Mouse (Mus musculus) brain, embryonic 18.5 days (tissue): ENCODE results near the gene Ptprz1.

ENCODE experiments used
- DNase-seq: peaks from one replicate; pipeline ENCODE4 v3.0.0-alpha.2; 2012; ENCODE audit warnings: low read depth, low spot score

Gene Ptprz1

DNA sequence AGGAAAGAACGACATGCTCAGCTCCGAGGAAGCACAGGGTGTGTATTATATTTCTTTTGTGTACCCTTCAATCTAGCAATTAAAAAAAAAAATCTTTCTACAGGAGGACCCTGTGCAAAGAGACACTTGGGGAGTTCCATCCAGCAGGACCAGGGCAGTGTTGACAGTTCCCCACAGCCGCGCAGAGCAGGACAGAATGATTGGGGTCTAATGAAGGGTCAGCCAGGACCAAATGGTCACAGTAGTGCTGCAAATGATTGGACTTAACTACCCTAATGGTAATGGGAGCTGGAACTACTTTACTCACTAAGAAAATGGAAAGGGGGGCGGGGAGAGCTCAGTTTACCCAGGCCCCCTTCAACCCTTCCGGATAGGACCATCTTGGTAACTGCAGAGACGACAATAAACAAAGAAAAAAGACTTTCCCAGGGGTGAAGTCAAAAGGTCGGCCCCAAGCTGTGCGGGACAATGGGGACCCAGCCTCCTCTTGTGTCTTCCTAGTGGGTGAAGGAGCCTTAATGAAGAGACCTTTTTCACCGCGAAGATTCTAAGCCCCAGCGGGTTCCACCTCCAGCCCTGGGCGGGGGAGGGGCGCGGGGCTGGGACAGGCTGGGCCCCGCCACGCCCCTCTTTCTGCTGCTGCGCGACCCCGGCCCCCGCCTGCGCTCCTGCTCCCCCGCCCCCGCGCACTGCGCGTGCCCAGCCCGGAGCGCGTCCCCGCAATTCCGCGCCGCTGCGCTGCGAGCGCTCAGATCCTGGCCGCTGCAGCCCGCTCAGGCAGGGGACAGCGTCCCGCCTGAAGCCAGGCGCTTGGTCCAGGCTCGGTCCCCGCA is at the start of gene Ptprz1:
Gene Ptprz1 (plus strand): TSS at position 722 of the 833 bp plus-strand sequence.
- peak; percentile 60 for DNase-seq

DNA sequence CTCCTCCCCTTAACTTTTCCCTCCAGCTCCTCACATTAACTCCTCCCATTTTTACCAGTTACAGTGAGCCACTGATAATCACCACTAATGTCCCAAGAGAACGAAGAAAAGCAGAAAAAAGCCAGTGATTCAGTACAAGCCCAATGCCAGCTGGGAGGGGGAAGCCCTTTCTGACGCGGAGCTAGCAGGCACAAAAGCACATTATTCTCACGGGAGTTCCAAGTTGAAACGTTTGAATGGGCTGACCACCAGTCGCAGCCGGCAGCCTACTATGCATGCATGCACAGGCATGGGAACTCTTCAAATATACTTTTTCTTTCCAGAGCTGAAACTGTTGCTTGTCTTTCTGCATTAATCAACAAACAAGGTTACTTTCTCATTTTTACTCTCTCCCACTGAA is 41.7 kb upstream of the Ptprz1 start:
- DNase-seq = peak; percentile 58

DNA sequence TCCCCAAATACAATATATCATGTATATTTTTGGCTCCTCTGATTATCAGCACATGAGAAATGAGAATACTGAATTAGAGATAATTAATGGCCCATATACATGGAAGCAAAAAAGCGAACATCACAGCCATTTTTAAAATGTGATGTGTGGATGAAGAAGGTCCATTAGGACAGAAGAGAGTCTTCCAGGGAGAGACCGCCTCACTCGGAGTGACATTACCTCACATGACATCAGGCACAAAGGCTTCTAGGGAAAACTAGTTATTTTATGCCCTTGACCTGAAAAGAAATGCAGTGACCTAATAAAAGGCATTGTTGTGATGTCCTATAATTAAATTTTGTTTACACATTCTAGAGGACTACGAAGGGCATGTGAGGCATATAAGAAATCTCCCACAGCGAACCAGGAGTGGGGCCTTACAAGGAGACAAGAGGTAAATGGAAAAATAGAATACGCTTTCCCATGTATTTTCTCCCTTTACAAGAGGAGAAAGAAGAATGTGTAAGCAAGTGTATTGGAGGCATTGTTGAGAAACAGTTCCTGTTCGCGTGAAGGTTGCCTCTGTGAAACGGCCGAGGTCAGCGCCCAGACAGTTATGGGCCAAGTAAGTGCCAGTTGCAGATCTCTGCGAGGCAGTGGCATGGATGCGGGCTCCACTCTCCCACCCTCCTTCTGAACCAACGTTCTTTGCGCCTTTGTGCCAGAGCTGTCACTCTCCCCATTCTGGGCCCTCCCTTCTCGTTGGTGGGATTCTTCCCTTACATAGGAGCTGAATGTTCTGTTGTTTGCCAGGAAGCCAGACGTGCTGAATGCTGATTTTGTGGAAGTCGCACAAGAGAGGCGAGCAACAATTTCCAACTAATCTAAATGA is 41.0 kb upstream of the Ptprz1 start:
- peak; percentile 83 for DNase-seq

DNA sequence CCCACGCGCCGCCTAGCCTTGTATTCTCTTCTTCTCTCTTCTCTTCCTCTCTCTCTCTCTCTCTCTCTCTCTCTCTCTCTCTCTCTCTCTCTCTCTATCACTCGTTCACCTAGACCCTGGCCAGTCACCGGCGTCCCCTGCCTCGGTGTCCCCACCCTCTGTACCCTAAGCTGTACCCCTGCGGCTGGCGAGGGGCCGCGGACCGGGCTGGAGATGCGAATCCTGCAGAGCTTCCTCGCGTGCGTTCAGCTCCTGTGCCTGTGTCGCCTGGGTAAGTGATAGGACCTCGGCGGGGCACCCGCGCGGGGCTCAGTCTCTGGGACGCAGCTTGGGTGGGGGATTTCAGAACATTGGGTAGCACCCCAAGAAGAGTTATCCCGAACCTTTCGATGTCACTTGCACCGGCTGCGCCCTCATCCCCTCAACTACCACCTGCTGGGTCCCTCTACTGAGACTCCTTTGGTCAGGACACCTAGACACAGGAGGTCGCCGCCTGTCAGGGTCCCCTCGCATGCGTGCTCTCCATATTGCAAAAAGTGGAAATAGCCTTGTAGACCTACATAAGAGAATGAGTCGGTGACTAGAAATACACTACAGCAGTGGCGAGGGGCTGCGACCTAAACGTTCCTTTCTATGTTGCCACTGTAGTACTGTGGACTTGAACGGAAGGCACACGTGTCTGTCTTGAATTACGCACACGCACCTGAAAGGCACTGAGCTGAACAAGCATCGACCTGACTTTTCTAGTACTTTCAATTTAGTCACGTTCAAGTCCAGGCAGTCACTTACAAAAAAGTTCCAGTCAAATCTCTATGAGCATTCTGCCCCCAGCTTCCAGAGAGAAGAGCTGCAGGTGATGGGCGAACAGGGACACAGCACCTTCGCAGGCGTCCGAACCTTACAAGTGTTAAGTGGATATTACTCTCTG is 576 bp downstream of the Ptprz1 start:
- no peak for DNase-seq

DNA sequence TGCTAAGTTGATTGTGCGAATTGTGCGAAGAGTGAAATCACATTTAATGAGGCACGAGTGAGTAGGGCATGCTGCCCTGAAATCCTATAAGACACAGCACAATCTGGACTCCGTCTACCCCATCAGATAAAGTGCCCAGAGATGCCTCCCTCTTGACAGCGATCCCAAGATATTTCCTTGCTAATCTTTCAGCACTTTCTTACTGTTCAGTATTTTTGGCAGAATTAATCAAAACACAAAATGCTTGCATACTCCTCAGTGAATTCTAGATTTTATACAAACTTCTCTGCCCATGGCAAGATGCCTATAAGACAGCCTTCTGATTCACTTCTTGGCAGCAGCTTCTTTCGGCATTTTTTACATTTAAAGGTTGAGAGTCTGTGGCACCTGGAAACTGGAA is 12.7 kb downstream of the Ptprz1 start:
- DNase-seq = peak; percentile 70

DNA sequence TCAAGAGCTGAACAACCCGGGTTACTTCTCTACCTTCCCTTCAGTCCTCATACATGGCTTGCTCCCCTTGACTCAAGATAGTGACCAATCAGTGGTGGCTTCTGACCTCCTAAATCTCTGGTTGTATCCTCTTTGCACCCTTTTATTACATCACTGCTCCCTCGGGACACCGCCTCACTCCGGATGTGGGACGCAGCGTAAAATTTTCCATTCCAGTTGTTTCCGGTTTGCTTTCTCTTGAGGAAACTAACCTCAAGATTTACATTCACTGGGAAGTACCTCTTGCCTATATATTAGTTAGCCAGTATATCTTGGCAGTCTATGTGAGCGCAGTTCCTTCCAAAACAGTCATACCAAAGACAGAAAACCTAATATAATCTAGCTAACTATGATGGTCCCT is 14.0 kb downstream of the Ptprz1 start:
- DNase-seq = no peak

DNA sequence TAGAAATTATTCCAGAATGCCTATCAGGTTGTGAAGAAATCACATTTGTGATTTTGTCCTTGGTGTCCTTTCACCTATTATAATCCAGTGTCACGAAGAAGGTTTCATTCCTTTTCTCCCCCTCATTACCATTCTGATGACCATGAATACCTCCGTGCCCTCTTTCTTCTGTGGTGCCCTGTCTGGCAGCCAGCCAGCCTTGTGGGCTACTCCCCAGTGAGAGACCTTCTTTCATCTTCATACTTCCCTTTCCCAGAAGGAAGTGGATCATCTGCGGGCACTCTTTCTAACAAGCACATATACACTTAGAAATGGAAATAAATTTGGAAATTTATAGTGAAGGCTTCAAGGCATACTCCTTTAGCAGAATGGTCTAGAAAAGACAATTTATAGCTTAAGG is 26.7 kb downstream of the Ptprz1 start:
- DNase-seq = no peak

DNA sequence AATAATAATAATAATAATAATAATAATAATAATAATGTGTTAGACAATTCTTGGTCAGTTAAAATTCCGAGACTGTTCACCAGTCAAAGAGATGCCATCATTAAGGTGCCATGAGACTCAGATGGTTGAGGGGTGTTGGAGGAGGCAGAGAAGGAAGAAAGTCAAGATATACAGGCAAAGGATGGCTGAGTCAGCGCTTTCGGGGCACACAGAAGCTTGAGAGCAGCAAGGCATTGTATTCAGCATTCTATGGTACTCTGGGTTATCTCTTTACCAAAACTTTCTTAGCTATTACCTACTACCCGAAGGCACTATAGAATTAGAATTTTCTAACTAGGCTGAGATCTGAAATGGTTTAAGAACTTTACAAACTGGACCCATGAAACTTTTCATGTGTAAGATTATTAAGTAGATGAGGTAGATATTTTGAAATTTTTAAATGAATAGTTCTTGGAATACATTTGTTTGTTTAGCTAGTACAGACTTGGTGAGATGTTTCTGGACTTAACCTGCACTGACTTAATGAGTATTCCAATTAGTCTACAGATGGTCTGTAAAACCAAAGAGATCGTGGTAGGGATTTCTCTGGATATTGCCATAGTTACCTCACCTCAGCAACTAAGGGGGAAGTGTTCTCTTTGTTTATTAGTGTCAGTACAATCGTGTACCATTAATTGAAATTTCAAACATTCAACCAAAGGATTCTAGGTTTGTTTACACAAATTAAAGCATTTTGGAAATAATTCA is 33.4 kb downstream of the Ptprz1 start:
- no peak for DNase-seq

DNA sequence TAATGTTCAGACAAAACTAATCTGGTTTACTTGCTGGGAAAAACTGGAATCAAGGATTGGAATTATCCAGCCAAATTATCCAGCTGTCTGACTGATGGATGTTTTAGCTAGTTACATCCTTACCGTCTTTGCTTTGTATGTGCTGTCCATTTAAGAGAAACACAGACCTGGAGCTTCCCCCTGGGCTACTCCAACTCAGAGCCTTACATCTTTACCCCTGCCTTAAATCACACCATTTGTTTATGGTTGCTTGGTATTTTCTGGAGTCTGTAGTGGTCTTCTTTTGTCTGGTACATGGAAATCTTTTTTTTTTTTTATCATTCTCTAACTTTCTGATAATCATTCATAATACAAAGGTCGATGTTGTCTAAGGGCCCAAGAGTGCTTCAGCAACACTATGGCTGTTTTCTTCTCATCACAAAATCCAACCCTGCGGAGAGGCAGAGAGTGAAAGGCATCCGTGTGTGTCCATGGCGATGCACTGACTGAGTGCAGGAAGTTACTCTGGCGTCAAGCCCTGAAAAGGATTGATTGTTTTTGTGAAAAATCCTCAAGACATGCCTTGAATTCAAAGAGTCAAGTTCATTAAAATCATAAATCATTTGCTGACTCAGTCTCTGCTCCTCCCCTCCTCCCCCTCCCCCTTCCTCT is 34.1 kb downstream of the Ptprz1 start:
- no peak for DNase-seq

DNA sequence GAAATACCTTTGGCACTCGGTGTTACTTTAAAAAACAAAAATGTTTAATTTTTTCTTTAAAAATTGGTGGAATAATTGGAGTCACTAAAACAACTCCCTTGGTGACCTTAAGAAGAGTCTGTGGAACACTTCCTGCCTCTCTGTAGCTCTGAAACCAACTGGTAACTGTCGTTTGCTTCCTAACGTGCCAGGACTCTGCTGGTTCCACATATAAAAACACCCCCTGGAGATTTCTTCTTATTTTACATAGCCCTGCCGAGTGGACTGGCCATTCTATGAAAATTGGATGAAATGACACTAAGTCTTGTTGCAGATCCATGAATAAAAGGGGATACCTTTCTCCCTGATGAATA is 34.6 kb downstream of the Ptprz1 start:
- no peak for DNase-seq

DNA sequence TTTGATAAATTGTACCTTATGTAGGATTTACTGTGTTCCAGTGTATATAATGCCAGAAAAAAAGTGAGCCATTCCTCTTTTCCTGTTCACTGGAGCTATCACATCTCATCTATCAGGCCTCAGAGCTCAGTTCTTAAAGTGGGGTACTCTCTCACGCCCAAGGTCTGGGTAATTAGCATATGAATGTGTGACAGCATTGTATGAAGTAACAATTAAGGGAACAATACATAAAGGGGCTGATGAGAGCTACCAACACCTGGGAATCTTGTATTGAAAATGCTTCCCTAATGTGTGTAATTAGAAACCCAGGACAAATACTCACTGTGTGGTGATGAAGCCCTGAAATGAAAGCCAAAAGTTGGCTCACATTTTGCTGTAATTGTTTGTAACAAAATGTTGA is 47.6 kb downstream of the Ptprz1 start:
- no peak for DNase-seq

DNA sequence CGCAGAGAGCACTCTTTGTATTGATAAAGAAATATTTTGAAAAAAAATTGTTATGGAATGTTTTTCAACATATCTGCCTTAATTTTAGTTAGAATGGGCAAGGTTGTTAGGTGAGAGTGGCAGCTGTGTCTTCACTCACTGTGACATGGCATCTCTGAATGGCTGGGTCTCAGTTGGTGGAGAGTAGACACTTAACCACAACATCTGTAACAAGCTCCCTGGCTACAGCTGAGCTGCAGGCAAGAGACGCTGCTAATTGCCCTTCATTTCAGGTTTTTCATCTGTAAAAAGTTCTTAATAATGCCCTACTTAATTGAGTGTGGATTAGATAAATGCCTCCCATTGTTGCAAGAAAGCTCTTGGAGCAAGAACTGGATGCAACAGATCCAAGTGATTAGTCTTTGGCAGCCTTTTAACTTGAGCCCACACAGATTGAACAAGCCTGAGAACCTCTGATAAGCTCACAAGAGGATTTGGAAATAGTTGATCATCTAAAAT is 57.5 kb downstream of the Ptprz1 start:
- no peak for DNase-seq

DNA sequence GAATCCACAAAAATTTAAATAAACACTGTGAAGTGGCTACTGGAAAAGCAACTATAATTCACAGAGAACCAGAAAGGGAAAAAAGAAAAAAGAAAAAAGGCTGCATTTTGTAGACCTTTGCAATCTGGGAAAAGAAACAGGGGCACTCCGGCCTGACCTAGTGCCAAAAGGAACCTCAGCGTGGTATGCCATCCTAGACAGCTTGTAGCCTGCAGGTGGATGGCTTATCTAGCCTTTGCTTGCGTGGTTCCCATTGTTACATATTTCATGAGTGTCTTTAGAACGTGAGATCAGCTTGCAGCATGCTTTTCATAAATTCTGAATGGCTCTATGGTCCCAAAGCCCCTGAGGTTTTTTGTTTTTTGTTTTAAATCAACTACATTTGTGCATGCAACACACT is 61.8 kb downstream of the Ptprz1 start:
- no peak for DNase-seq

DNA sequence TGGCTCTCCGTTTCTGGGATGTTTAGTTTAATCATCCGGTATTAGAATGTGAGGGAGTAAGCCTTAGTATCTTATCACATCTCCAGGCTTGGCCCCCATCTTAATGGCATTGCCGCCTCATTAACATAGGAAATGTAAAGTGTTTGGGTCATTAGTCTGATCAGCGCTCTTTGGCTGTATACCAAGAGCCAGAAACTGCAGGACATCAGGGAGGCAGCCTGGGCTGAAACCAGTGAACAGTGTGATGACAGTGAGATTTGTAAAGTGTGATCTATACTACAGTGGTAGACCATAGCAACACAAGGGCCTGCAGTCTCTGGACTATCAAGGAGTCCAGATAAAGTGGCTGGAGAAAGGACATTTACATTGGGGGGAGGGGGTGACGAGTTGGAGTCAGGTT is 62.2 kb downstream of the Ptprz1 start:
- DNase-seq = no peak

DNA sequence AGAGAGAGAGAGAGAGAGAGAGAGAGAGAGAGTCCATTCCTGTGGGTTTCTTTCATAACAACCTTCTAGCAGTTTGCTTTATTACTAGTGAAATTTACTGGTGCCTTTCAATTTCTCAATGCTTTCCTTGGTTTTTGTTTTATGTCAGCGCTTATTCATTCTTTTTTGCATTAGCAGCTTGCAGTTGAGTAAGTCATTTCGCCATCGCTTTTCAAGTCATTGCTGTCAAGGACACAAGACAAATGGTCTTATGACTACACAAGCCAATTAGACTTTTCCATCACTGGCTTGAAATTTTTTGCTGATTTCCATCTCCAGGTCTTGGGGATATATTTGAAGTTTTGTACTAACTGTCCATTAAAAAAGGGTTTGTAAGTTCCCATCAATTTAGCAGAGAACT is 68.9 kb downstream of the Ptprz1 start:
- DNase-seq = no peak

DNA sequence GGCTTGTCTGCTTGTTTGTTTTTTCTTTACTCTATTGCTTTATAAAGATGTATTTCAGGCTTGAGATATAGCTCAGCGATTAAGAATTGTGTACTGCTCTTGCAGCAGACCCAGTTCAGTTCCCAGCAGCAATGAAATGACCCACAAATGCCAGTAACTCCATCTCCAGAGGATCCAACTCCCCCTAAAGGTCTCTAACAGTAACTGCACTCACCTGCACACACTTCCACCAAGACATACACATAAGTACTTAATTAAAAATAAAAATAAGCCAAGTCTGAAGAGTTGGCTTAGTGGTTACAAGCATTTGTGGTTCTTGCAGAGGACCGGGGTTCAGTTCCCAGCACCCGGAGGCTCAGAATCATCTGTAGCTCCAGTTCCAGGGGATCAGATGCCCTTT is 88.1 kb downstream of the Ptprz1 start:
- no peak for DNase-seq

DNA sequence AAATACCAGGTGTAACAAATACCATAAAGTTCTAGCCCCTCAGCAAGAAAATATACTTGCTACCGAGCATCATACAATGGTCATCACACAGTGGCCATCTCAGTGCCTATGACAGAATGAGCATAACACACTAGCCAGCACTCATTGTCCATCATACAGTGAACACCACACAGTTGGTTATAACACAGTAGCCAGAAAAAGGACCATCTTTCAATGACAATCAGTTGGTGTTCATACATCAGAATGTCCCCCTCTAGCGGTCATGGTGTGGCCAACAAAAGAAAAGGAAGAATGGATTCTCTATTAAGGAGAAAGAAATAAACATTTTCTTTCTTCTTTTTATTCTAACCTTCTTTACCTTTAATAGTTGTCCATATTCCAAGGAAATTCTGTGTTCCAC is 92.8 kb downstream of the Ptprz1 start:
- DNase-seq = no peak

DNA sequence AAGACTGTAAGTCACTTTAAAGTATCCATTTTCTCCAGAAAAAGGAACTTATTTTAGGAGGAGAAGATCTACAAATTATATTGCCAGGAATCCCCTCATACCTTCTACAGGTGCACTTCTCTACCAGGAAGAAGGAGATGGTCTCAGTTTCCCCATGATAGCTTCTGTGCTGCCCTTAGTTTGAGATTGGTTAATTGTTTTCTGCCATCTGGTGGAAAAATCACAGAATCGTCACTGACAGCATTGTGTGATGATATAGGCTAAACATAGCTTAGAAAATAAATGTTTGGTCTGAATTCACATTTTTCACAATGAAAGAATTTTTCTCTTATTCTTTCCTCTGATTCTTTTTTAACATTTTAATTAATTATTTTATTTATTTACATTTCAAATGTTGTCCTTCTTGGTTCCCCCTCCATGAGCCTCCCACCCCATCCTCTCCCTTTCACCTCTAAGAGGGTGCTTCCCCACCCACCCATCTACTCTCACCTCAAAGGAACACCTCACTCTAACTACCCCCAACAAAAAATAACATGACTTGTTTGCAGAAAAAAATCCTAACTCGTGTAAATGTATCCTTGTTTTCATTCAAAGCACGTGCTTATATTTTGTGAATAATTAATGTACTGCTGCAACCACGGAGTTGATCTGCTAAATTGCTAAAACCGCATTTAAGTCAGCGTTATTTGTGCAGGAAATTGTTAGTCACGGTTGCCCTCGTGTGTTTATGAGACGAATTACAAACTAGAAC is 108.6 kb downstream of the Ptprz1 start:
- peak; percentile 64 for DNase-seq

DNA sequence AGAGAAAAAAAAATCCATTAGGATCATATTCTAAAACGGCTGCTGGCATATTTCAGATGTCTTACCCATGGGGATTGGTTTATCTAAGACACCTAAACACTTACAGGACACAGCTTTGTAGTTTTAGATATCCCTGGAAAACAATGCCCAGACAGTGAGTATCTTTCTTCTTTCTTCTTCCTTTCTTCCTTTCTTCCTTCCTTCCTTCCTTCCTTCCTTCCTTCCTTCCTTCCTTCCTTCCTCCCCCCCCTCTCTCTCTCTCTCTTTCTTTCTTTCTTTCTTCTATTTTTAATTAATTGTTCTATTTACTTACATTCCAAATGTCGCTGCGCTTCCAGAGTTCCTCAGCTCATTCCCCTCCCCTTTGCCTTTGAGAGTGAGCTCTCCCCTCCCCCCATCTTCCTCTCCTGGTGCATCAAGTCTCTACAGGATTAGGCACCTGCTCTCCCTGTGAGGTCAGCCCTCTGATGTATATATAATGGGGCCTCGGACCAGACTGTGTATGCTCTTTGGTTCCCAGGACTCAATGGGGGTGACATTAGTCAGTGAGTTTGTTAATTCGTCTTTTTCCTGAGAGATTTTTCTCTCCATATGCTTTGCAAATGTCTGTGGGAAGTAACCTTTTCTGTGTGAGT is 109.3 kb downstream of the Ptprz1 start:
- no peak for DNase-seq
